Mouse (Mus musculus) adipocyte (in vitro differentiated cells): ENCODE measurements at regions not wholly inside any gene's neighbourhood (a gene's known extent, or its start where the extent isn't known, plus 50 kb on each side); places are given as distances from the start of the nearest gene placed in this dataset.

Experiments
- DNase-seq: peaks from one replicate; pipeline ENCODE4 v3.0.0-alpha.2; 2016; ENCODE audit warnings: low spot score

DNA sequence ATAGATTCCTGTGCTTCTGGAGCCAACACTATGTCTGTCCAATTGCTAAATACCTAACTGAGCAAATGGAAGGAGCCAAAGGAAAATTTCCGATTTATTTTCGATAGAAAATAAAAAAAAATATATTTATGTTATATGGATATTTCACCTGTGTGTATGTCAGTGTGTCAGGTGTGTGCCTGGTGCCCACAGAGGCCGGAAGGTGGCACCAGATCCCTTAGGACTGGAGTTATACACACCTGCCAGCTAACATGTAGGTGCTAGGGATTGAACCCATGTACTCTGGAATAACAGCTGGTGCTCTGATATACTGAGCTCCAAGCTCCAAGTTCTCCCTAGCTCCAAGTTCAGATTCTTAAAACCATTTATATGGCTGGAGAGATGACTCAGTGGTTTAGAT, 79.0 kb downstream of the Mfsd1 start:
- DNase-seq: no peak

DNA sequence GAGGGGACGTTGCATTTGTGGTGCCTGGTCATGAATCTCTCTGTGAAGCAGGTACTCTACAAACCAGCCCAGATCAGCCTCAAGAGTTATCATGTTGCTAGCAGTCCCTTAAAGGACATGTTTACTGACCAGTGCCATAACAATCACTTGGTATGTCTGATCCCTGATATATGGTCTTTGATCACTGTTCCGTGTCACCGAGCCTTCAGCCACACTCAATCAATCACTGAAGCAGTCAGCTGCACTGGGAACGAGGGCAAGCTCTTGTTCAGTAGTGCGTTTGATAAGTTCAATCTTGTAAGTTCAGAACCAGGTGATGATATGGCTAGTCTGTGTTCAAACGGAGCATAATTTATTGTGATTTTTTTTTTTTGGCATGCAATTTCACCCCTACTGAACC, 126.8 kb downstream of the Mfsd1 start:
- no peak for DNase-seq

DNA sequence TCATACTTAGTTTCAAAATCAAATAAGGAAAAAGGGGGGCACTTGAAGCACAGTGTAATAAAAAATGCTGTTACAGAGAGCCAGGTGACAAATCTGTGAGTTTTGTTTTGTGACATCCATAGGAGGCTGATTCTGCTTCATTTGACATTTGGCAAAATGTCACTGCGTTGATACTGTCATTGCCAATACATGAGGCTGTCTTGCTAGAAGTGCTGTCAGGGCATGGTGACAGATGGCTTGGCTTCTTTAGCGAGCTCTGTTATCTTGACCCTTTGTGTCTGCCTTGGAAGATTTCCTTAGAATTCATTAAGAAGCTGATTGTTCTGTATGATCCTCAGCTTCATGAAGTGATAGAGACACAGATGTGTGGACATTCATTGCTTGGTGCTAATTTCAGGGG, 129.2 kb downstream of the Mfsd1 start:
- no peak for DNase-seq

DNA sequence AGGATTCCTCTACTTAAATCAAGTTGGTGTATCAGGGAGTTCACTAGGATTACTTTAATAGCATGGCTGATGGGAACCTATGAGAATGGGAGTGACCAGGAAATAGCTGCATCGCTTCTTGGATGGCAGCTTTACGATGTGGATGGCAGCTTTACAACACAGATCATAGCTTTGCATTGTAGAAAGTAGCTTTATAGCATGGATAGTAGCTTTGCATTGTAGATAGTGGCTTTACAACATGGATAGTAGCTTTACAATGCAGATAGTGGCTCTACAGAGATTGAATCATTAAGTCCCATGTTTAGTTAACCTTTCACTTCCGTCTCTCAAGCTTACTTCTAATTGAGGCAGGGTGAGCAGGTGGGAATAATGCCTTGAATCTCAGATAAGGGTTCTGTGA, 149.4 kb downstream of the Mfsd1 start:
- DNase-seq: no peak

DNA sequence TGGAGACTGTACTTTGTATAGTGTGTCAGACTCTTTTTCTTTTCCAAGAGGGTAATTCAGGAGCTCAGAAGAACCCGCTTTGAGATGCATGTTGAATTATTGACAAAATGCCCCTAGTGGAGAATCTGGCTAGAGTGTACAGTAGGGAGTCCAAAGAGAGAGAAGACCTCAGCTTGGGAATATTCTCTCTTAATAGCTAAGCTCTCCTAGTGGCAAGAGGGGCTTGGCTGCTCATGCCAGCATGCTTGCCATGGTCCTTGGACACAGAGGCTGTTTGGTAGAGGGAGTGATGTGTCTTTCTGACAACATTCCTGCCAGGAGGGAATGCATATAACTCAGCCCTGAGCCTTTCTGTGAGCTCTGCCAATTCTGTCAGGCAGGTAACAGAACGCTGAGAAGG, 150.3 kb downstream of the Mfsd1 start:
- DNase-seq: no peak

DNA sequence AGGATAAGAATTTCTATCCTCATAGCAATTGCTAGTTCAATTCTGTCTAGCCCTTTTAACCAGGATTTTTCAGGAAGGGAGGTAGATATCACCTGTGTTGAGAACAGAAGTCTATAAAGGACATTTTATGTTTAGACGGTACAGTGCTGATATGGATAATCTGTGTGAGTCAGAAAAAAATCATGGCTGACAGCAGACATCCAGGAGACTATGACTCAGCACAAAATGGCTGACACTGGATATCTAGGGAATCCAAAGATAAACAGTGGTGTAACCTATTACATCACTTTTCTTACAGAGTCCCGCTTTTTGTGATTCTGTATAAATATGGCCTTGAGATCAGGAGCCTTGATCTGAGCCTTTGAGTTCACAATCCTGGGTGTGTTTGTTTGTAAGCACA, 137.8 kb upstream of the Iqcj start:
- no peak for DNase-seq

DNA sequence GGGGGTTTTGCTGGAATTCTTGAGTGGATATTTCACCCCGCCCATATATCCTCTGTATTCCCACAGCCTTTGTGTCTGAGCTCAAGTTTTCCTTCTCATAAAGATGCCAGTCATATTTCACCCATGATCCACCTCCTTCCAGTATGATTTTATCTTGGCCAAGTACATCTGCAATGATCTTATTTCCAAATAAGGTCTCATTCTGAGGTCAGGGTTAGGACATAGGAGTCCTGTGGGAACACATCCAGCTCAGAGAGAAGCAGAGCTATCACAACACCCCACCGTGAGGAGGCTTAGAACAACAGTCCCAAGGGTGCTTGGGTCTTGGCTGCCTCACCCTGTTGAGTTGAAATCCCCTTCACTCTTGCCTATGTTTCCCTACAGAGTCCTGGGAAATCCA, 123.4 kb upstream of the Iqcj start:
- DNase-seq: no peak

DNA sequence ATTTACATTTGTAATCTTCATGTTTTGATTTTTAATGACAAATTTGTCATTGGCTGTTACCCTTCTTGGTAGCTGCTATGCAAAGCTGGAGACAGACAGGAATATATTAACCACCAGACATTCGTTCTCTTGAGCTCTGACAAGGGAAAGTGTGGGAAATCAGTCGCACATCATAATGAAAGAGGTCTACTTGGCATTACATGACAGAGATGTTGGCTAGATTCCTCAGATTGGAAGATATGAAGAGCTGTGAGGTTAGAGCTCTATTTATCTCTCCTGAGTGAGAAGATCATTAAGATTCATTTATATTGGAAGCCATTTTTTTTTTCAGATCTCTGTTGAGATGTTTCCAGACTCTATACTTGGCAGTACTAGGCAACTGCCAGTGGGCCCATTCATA, 118.6 kb upstream of the Iqcj start:
- no peak for DNase-seq

DNA sequence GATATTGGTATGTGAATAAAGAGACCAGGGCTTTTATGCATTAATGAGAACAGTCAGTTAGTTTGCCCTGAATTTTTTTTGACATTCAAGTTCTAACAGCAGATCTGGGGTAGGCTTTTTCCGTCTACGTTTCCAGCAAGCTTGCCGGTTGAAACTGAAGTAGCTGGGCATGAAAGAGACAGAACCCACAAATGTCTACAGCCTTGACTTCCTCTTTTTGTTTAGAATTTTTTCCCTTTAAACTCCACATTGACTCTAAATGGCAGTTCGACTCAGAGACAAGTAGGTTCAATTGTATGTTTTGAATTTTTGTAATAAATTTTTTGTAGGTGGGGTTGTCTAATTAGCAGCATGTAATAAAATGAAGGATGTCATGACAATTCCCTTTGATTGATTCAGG, 109.8 kb upstream of the Iqcj start:
- DNase-seq: no peak

DNA sequence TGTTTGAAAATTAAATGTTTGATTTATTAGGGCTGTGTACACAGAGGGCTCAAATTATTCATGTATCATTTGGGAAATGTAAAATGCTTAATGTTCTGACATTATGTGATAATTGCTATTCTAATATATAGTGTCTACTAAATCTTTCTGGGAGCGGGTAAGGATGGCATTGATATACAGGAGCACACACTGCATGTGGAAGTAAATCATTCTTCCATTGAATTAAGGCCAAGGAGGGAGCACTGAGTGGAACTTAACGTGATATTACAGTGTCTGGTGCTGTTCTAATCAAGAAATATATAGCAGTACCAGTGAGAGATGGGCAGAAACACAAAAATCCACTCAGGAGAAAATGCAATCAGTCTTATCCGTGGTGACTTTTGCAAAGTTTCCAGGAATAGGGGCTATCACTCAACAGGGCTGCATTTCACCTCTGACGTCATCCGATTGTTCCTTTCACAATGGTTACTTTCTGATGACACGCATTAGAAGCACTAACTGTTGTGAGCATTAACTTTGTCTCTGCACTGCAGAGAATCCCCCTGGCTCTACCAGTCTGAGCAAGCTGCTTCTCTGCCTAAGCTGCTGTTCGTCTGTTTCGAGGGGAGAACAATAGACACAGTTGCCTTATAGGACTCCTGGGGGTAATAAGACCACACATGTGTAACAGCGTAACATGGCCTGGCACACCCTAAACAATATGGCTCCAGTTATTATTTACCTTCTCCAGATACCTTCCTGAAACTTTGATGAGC, 85.0 kb upstream of the Iqcj start:
- DNase-seq: no peak

DNA sequence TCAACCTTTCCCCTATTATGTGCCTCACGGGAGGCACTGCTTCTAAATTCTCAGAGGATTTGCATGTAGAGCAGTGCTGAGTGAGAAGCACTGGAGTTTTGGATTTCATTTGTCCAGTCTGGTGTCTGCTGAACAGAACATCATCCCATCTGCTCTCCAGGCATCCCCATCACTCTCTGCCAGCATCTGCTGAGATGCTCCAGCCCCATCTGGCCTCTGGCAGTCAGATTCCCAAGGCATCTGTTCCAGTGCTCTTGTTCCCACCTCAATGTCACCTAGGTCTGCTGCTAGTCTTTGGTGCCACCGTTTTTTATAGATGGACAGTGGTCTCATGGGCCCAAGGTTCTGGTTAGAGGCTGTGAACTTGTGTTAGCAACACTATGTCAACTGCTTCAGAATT, 63.9 kb upstream of the Iqcj start:
- DNase-seq: no peak

DNA sequence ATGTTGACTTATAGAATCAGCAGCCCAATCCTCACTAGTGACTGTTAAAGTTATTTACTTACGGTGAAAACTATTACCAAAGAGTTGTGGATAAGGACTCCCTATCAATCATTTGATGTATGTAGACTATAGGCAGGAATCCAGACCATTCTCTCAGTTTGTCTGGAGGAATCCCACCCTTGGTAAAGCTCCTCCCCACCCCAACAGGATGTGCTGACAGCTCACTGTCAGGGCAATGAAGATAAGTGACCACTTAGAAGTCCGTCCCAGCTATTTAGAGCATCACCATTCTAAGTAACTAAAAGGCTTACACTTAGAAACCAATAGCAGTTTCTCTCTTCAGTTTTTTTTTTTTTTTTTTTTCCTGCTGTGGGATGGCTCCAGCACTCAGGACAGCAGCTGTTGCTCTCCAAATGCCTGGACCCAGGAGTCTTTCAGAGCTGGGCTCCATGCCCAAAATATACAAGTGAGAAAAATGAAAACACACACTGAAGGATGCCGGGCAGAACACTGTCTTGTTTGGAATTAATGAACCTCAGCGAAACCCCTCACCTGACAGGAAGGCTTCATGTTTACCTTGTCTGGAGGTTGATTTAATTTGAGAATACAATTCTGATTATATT, 58.9 kb upstream of the Iqcj start:
- peak; percentile 8 for DNase-seq
